Mouse (Mus musculus): ENCODE measurements around the gene Vmn1r47.

Gene Vmn1r47

GRCm38 (mm10) chr6:90015847-90016246 is at the start of gene Vmn1r47:
Gene Vmn1r47 (plus strand): TSS chr6:90016147.
- 97% methylated on average over 1 of the region's 1 CpGs for WGBS

GRCm38 (mm10) chr6:89969013-89969412 is 46.9 kb upstream of the Vmn1r47 start, which contains the start of gene Vmn1r46:
Gene Vmn1r46 (plus strand): TSS chr6:89969313.
- WGBS: 61% methylated on average over 2 of the region's 2 CpGs

- 21% methylated on average over 1 of the region's 1 CpGs for WGBS
These were observed 30.0 kb upstream of the Vmn1r47 start for GRCm38 (mm10) chr6:89985989-89986388.

- no CpG with 5 or more reads among the region's 2 CpGs for WGBS
These were observed 20.8 kb downstream of the Vmn1r47 start, which contains the start of gene Vmn1r48 for GRCm38 (mm10) chr6:90036741-90037140. Gene Vmn1r48 (minus strand): TSS chr6:90036841.

All from cerebral cortex, adult 2 months (tissue).